Mouse (Mus musculus): ENCODE results near the gene Crk.

DNA sequence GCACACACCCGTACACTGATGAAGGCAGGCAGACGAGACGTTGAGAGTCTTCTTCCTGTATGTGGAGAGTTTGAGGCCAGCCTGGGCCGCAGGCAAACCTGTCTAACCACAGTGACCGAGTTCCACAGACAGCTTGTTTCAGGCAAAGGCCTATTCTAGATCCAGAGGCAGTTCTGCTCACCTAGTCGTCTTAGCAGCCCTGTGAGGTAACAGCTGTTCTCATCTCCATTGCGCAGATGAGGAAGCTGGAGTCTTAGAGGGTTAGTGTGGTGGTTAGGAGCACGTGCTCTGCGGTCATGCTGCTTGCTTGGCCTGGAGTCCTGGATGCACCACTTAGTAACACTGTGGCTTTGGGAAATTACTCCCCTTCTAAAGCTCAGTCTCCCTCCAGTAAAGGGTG, 34.4 kb upstream of the Crk start:
- no peak for TF ChIP-seq POLR2A (IDR thresholded peaks at IDR 0.05; ENCODE audit: insufficient read depth, low read depth, low read length)
- TF ChIP-seq CTCF (IDR thresholded peaks at IDR 0.05; ENCODE audit: insufficient read depth, low read depth, low read length) = no peak

Measured in olfactory bulb, adult 2 months (tissue).